Mouse (Mus musculus): Measurements from ENCODE around the gene Nrip1. TPM values are rescaled to one million over a fixed set of nuclear protein-coding genes. Genes with fewer than 3 reads are reported as not detected.

The Nrip1 gene
- total and polyA plus RNA-seq, 3 experiments: 10.4 to 91.1 (median 25.0) TPM

DNA sequence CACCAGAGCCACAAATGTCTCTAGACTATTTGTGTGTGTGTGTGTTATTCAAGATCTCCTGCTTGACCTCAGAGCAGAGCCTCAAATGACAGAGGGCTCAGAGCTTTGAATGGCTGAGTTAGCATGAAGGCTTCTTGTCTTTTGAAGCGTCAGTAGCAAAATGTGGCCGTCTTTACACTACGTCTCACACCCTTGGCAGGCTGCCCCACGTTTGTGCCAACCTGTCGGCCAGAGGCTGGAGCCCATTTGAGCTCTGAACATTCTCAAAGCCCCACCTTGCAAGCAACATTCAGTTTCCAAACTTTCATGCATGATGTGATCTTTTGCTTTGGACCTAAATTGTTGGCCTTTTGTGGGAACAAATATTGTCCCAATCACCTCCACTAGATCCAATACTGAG is 40.9 kb upstream of the Nrip1 start:
- H3K36me3 ChIP-seq (replicated peaks): no peaks in the 10 kb centered on the region
- TF ChIP-seq GATA2 (IDR thresholded peaks at IDR 0.05; ENCODE audit: borderline replicate concordance, low read depth, low read length) (no peak), TAL1 (conservative IDR thresholded peaks at IDR 0.05; ENCODE audit: low read depth, low read length) (no peak), CTCF (IDR thresholded peaks at IDR 0.05; ENCODE audit: low read depth, low read length) (no peak), GATA1 (IDR thresholded peaks at IDR 0.05; ENCODE audit: borderline replicate concordance, low read length) (no peak), POLR2AphosphoS5 (IDR thresholded peaks at IDR 0.05; ENCODE audit: insufficient replicate concordance, low read depth, low read length) (no peak)
- H3K27me3 ChIP-seq (ENCODE audit: insufficient read depth, low read length): no peaks in the 10 kb centered on the region
- H3K9me3 ChIP-seq (replicated peaks): no peaks in the 10 kb centered on the region
- no peak for DNase-seq (ENCODE audit: low spot score)
- no peak for ATAC-seq (ENCODE audit: extremely low read depth, insufficient number of reproducible peaks, low FRiP score, poor library complexity, severe bottlenecking)
- H3K4me3 ChIP-seq (ENCODE audit: low read depth, low read length): no peak overlapping the region
- H3K4me1 ChIP-seq (ENCODE audit: insufficient read depth, low read depth, low read length): no peaks in the 10 kb centered on the region

DNA sequence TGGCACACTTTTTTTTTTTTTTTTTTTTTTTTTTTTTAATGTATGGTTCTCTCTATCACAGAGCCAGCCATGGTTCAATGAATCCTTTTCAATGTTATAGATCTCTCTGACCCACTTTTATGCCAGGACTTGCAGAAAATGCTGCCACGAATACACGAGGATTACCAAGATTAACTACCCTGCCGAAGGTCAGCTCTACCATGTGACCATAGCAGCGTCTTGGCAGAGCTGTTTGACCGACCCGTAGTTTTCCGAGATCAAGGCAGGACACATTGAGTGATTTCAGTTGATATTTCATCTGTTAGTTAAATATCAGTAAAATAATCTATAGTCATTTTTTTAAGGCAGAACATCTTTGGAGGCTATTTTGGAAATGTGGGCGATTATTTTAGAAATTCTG is 40.0 kb upstream of the Nrip1 start:
- Histone ChIP-seq H3K9me3 (replicated peaks) (no peaks in the 10 kb centered on the region), H3K4me1 (ENCODE audit: insufficient read depth, low read depth, low read length) (no peaks in the 10 kb centered on the region), H3K4me3 (ENCODE audit: low read depth, low read length) (no peak overlapping the region), H3K36me3 (replicated peaks) (no peaks in the 10 kb centered on the region), H3K27me3 (ENCODE audit: insufficient read depth, low read length) (no peaks in the 10 kb centered on the region)
- ATAC-seq (ENCODE audit: extremely low read depth, insufficient number of reproducible peaks, low FRiP score, poor library complexity, severe bottlenecking) (no peak), DNase-seq (ENCODE audit: low spot score) (no peak)
- TF ChIP-seq TAL1 (conservative IDR thresholded peaks at IDR 0.05; ENCODE audit: low read depth, low read length): no peak
- TF ChIP-seq CTCF (IDR thresholded peaks at IDR 0.05; ENCODE audit: low read depth, low read length): no peak
- TF ChIP-seq POLR2AphosphoS5 (IDR thresholded peaks at IDR 0.05; ENCODE audit: insufficient replicate concordance, low read depth, low read length): no peak
- TF ChIP-seq GATA2 (IDR thresholded peaks at IDR 0.05; ENCODE audit: borderline replicate concordance, low read depth, low read length): no peak
- no peak for TF ChIP-seq GATA1 (IDR thresholded peaks at IDR 0.05; ENCODE audit: borderline replicate concordance, low read length)

DNA sequence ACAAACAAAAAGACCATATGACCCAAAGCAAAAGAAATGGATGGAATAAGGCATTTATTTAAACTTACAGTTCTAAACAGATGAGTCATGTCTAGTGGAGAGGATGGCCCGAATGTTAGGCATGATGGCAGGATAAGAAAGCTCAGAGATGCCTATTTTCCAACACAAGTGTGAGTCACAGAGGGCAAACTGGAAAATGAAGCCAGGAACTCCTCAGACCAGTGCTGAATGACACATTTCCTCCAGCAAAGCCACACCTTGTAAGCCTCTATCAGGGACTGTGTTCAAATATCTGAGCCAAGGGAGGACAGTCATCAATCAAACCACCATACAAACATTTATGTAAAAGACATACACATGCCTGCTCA is 35.7 kb upstream of the Nrip1 start:
- no peak for TF ChIP-seq TAL1 (conservative IDR thresholded peaks at IDR 0.05; ENCODE audit: low read depth, low read length)
- TF ChIP-seq CTCF (IDR thresholded peaks at IDR 0.05; ENCODE audit: low read depth, low read length): no peak
- no peak for TF ChIP-seq GATA1 (IDR thresholded peaks at IDR 0.05; ENCODE audit: borderline replicate concordance, low read length)
- TF ChIP-seq POLR2AphosphoS5 (IDR thresholded peaks at IDR 0.05; ENCODE audit: insufficient replicate concordance, low read depth, low read length): no peak
- no peak for TF ChIP-seq GATA2 (IDR thresholded peaks at IDR 0.05; ENCODE audit: borderline replicate concordance, low read depth, low read length)
- peaks cover 7% of the 10 kb centered on the region; the same call in 1 of the 2 replicates for H3K27me3 ChIP-seq (ENCODE audit: insufficient read depth, low read length)
- no peak for DNase-seq (ENCODE audit: low spot score)
- H3K4me1 ChIP-seq (ENCODE audit: insufficient read depth, low read depth, low read length): no peaks in the 10 kb centered on the region
- H3K9me3 ChIP-seq (replicated peaks): no peaks in the 10 kb centered on the region
- no peak overlapping the region for H3K4me3 ChIP-seq (ENCODE audit: low read depth, low read length)
- H3K36me3 ChIP-seq (replicated peaks): no peaks in the 10 kb centered on the region
- no peak for ATAC-seq (ENCODE audit: extremely low read depth, insufficient number of reproducible peaks, low FRiP score, poor library complexity, severe bottlenecking)

DNA sequence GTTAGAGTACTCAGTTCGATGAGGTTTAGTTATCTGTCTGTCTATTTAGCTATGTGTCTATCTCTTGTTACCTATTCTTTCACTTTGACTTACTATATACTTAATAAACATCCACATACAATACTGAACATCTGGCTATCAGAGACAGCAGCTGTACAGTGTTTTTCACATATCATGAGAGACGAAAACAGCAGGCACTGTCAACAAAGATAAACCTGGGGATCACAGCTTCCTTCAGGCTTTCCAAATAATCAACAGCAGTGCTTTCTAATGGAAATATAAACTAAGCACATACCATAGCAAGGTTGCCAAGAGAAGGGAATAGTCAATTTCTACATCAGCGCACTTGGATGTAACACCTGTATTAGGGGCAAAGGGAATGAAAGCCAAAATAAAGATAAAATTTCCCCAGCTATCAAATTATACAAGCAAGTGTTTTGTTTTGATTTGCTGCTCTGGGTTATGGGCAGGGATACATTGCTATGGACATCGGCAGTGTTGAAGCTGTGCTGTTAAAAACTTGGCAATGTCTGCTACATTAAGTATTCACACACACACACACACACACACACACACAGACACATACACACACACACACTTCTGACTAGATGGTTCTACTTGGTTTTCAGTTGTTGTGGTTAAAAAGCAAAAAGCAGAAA is 35.2 kb upstream of the Nrip1 start:
- ATAC-seq (ENCODE audit: extremely low read depth, insufficient number of reproducible peaks, low FRiP score, poor library complexity, severe bottlenecking) (no peak), DNase-seq (ENCODE audit: low spot score) (no peak)
- TF ChIP-seq POLR2AphosphoS5 (IDR thresholded peaks at IDR 0.05; ENCODE audit: insufficient replicate concordance, low read depth, low read length) (no peak), TAL1 (conservative IDR thresholded peaks at IDR 0.05; ENCODE audit: low read depth, low read length) (no peak)
- Histone ChIP-seq H3K27me3 (ENCODE audit: insufficient read depth, low read length) (peaks cover 7% of the 10 kb centered on the region; the same call in 1 of the 2 replicates), H3K4me3 (ENCODE audit: low read depth, low read length) (no peak overlapping the region), H3K9me3 (replicated peaks) (no peaks in the 10 kb centered on the region), H3K4me1 (ENCODE audit: insufficient read depth, low read depth, low read length) (no peaks in the 10 kb centered on the region), H3K36me3 (replicated peaks) (no peaks in the 10 kb centered on the region)

DNA sequence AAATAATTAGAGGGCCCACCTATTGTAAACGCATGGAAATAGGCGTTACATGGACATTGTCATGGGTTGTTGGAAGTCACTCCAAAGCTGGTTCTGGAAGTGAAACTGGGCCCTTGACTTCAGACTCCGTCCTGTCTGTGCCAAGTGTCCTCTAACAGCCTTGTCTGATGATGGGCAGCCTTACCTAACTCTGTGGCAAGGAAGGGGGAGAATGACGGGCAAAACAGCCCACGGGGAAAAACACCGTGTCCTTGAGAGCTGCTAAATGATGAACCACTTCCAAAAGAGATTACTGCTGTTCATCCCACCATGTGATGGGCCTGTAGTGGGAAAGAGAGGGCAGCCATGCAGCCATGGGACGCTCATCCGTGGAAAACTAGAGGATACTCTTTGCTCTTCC is 34.6 kb upstream of the Nrip1 start:
- Histone ChIP-seq H3K4me1 (ENCODE audit: insufficient read depth, low read depth, low read length) (no peaks in the 10 kb centered on the region), H3K36me3 (replicated peaks) (no peaks in the 10 kb centered on the region), H3K9me3 (replicated peaks) (no peaks in the 10 kb centered on the region), H3K27me3 (ENCODE audit: insufficient read depth, low read length) (peaks cover 7% of the 10 kb centered on the region; the same call in 1 of the 2 replicates), H3K4me3 (ENCODE audit: low read depth, low read length) (no peak overlapping the region)
- ATAC-seq (ENCODE audit: extremely low read depth, insufficient number of reproducible peaks, low FRiP score, poor library complexity, severe bottlenecking) (no peak), DNase-seq (ENCODE audit: low spot score) (no peak)
- TF ChIP-seq POLR2AphosphoS5 (IDR thresholded peaks at IDR 0.05; ENCODE audit: insufficient replicate concordance, low read depth, low read length) (no peak), GATA1 (IDR thresholded peaks at IDR 0.05; ENCODE audit: borderline replicate concordance, low read length) (no peak), TAL1 (conservative IDR thresholded peaks at IDR 0.05; ENCODE audit: low read depth, low read length) (no peak), CTCF (IDR thresholded peaks at IDR 0.05; ENCODE audit: low read depth, low read length) (no peak), GATA2 (IDR thresholded peaks at IDR 0.05; ENCODE audit: borderline replicate concordance, low read depth, low read length) (no peak)

DNA sequence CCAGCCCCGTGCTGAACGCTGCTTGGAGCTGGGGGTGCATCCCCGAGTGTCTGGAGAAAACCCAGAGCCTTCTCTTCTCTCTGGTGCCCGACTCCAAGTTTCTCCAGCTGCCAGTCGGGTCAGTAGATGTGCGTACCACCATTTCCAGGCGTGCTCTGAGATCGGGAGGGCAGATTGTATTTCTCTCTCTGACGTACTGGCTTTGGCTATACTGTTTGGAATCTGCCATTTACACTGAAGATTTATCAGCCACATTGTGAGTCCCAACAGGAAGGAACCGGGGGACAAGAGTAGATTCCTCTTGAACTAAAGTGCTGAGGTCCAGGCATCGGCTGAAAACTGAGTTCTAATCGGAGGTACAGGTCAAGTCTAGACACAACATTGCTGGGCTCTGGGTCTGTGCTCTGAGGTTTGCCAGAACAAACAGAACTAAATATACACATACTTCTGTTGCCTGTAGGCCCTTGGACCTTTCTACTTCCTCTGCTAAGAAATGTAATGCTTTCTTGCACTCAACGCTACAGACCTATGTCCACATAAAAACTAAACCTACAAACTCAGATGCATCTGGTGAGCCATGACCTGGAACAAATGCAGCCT is 33.8 kb upstream of the Nrip1 start:
- Histone ChIP-seq H3K4me1 (ENCODE audit: insufficient read depth, low read depth, low read length) (no peaks in the 10 kb centered on the region), H3K36me3 (replicated peaks) (no peaks in the 10 kb centered on the region), H3K9me3 (replicated peaks) (no peaks in the 10 kb centered on the region), H3K4me3 (ENCODE audit: low read depth, low read length) (no peak overlapping the region), H3K27me3 (ENCODE audit: insufficient read depth, low read length) (peaks cover 7% of the 10 kb centered on the region; the same call in 1 of the 2 replicates)
- DNase-seq (ENCODE audit: low spot score): no peak
- TF ChIP-seq TAL1 (conservative IDR thresholded peaks at IDR 0.05; ENCODE audit: low read depth, low read length): no peak
- TF ChIP-seq GATA1 (IDR thresholded peaks at IDR 0.05; ENCODE audit: borderline replicate concordance, low read length): no peak
- TF ChIP-seq CTCF (IDR thresholded peaks at IDR 0.05; ENCODE audit: low read depth, low read length): no peak
- TF ChIP-seq POLR2AphosphoS5 (IDR thresholded peaks at IDR 0.05; ENCODE audit: insufficient replicate concordance, low read depth, low read length): no peak
- TF ChIP-seq GATA2 (IDR thresholded peaks at IDR 0.05; ENCODE audit: borderline replicate concordance, low read depth, low read length): no peak
- ATAC-seq (ENCODE audit: extremely low read depth, insufficient number of reproducible peaks, low FRiP score, poor library complexity, severe bottlenecking): no peak
